Mouse (Mus musculus): Measurements from ENCODE around the gene Fam196b.

The Fam196b gene

DNA sequence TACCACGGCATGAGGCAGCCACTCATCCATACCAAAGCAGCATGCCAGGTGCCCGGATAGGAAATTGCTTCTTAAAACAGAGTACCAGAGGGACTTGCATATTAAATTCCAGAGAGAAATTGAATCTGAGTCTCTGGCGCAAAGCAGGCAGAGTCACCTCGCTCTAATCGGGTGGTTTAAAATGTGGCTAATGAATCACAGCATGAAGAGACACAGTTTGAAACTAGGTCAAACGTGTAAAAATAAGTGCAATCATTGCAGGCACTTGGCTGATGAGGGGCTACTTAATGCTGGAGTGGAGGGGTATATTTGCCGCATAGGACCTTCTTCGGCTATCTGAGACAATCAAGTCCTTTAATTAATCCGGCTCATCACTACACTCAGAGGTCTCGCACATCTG lies 1.6 kb downstream of the Fam196b start:
- CTCF ChIA-PET = no interaction called here
- POLR2A ChIA-PET = no interaction called here

DNA sequence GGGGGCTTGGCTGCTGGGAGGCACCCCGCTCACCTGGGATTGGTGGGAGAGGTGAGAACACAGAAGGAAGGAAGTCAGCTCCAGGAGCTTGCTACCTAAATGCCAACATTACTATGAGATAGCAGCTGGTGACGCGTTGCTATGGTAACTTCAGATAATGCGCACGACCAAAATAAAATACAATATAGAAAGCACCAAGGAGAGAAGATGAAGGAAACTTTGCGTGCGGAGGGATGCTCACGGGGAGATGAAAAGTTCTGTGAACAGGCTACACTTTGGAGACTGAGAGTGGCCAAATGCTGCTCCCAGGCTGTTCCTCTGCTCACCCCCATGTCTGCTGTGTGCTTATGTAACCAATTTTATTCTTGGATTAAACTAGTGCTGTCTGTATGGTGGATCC lies 2.4 kb downstream of the Fam196b start:
- CTCF ChIA-PET = interaction anchor here in 3 of 4 experiments (0.7 to 1.2 kb wide), 4 partner anchors 81 to 1576 kb away, joined by 3 to 11 read pairs (median 4); no protein-coding TSS in a partner anchor

DNA sequence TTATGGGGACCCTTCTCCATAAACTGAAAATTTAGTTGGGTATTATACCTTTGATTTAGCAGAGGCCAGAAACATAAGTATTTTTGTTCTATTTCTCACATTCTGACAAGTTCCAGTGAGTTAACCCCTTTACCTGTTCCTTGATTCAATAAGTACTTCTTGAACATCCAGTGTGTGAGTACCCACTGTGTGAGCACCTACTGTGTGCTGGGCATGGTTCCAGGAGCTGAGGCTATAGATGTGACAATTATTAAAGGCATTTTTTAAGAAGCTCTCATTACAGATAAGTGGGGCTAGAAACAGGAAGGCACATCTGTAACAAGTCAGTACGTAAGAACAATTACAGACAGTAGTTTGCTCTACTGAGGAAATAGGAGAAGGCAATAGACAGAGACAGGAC lies 4.7 kb downstream of the Fam196b start:
- POLR2A ChIA-PET = no interaction called here

More for the DNA sequence above, 2.4 kb downstream of the Fam196b start:
- POLR2A ChIA-PET = no interaction called here

DNA sequence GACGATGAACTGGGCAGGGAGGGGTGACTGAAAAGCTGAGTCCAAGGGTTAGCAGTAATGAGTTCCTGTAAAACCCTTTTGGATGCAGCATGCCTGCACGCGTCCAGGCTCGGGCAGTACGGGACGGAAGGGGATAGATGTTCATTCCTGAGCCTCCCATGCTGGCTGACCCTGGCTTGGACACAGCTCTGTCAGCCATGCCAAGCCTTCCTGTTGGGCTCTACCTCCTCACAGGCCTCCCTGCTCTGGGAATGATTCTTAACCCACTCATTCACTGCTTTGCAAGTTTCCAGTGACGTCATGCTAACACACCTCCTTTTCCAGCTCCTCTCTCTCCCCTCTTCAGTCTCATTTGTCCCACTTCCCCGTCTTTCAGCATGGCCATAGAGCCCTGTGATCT lies 9.0 kb downstream of the Fam196b start:
- ChIA-PET POLR2A (interaction anchor here in 2 of 4 experiments (1.1 to 1.6 kb wide), 2 partner anchors 9 kb away, joined by 3 to 10 read pairs; partner anchors contain the start of gene Fam196b (in 2 of the 2)), CTCF (interaction anchor here in 2 of 4 experiments (0.9 to 1.8 kb wide), 3 partner anchors 9 to 71 kb away, joined by 3 to 10 read pairs (median 3); partner anchors contain the start of gene Fam196b (in 2 of the 2))

More for the DNA sequence above, 4.7 kb downstream of the Fam196b start:
- CTCF ChIA-PET = interaction anchor here in 1 of 4 experiments (0.6 kb wide), 1 partner anchor 28 kb away, joined by 4 read pairs; no protein-coding TSS in a partner anchor

DNA sequence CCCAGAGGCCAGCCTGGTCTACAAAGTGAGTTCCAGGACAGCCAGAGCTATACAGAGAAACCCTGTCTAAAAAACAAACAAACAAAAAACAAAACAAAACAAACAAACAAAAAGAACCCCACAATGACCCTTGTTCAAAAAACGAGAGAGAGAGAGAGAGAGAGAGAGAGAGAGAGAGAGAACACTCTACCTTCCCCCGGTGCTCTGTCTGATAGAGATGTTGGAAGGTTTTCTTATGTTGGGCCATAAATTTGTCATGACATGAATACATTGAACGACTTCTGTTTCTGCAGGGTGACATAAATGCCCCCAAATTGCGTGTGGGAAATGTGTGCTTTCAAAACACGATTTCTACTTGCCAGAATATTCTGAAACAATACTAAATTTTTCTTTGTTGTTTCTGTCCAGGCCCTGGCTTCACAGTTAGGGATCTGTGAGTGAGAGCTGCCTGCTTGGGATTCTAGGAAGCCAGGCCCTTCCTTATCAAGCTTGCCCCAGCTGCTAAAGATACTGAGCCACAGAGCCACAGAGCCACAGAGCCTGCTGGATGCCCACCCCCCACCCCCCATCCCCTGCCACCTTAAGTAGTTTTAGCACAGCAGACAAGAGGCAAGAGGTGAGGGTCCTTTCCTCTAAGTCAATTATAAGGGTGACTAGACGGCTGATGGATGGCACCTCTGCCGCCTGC lies 17.9 kb downstream of the Fam196b start:
- POLR2A ChIA-PET = interaction anchor here in 1 of 4 experiments (0.7 kb wide), 1 partner anchor 827 kb away, joined by 3 read pairs; no protein-coding TSS in a partner anchor
- CTCF ChIA-PET = interaction anchor here in 1 of 4 experiments (0.6 kb wide), 1 partner anchor 1075 kb away, joined by 7 read pairs; no protein-coding TSS in a partner anchor

DNA sequence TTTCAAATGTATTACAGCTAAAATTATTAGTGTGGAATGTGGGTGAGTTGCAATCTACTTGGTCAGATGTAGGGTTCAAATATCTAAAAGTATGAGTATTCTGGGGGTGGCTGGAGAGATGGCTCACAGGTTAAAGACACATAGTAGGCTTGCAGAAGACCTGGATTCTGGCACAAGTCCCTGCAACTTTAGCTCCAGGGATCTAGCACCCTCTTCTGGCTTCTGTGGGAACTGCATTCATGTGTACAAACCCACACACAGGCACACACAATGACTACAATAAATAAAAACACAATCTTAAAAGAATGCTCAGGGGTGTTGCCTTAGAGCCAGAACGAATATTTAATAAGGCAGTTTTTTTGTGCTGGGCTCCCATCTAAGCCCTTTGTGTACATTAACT lies 23.3 kb downstream of the Fam196b start:
- ChIA-PET CTCF (interaction anchor here in 2 of 4 experiments (0.6 to 2.0 kb wide), 9 partner anchors 24 to 613 kb away, joined by 3 to 10 read pairs (median 4); partner anchors contain the start of gene Fam196b (in 1 of the 2)), POLR2A (no interaction called here)

DNA sequence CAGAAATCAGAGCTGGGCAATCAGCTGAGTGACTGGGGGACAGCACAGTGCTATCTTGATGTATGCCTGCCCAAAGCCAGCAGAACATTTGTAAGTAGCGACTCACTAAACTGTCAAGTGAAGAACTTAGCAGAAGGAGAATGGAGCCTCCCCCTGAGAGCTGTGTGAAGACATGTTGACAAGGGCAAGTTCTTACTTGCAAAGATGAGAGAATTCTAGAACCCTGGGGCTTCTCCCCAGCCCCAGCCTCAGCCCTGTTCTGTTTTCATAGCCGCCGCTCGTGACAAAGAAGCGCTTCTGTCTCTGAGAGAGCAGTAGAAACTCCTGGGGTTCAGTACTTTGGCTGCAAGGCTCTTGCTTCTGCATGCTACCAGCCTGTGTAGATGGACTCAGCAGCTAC lies 25.1 kb downstream of the Fam196b start:
- CTCF ChIA-PET = interaction anchor here in 1 of 4 experiments (1.0 kb wide), 1 partner anchor 111 kb away, joined by 3 read pairs; no protein-coding TSS in a partner anchor
- POLR2A ChIA-PET = interaction anchor here in 1 of 4 experiments (0.6 kb wide), 1 partner anchor 68 kb away, joined by 3 read pairs; no protein-coding TSS in a partner anchor

DNA sequence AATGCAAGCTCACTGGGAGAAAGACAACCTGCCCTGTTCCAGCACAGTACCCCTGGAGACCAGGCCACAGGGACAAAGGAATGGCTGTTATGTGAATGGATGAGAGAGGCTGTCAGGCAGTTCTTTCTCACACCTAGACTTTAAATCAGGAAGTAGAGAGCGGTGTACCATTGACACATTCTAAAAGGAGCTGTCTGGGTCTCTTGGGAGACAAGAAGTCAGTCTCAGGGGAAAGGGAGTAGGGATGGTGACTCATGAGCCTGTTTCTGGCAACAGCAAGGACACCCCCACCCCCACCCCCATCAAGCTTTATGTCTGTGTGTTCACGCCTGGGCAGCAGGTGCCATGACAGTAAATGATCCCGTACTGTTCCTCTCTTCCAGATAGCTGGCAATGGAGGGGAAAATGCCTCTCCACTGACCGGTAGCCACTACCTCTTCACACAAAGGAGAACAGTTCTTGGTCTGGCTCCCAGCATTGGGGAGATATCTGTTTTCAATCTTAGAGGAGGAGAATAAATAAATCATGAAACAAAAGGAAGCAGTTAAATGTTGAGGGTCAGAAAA lies 29.2 kb downstream of the Fam196b start:
- ChIA-PET CTCF (no interaction called here), POLR2A (no interaction called here)

DNA sequence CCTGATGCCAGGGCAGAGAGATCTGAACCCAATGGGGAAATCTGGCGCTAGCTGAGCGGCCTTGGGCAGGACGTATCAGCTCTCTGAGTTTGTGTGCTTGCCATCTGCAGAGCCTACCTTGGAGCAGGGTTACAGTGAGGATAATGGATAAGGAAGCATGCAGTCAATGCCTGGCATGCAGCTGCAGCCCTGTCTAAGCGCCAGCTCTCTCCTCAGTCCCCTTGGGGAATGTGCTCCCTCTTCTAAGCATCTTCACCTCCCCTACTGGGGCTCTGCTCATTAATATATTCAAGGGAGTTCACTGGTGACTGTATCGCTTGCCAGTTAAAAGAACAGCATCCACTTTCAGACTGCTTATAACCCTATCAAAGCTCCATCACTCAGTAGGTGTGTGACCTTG lies 29.7 kb downstream of the Fam196b start:
- CTCF ChIA-PET = no interaction called here
- POLR2A ChIA-PET = no interaction called here

DNA sequence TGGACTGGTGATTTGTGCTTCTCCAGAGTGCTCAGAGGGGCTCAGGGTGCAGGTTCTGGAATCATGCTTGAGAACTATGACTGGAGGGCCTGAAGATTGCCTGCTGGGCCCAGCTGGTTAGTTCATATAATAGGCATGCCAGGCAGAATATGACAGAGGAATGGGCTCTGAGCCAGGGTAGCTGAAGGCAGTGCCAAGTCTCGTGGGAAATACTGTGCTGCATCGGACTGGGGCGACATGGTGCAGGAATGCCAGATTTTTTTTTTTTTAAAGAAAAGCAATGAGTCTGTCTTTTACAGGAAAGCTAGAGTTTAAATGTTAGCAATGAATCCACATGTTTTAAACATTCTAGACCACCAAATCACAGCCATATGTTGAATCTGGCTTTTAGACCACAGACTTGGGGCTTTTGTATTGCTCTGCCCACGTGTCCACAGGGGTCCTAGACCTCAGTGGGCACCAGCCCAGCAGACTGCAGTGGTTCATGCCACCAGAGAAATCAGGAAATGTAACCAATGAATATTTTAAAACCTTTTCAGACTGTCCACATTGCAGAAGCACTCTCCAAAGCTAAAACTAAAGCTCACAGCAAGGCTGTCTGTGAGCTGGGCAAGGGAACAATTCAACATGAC lies 33.8 kb downstream of the Fam196b start:
- CTCF ChIA-PET = interaction anchor here in 1 of 4 experiments (0.7 kb wide), 1 partner anchor 33 kb away, joined by 3 read pairs; no protein-coding TSS in a partner anchor
- POLR2A ChIA-PET = no interaction called here

DNA sequence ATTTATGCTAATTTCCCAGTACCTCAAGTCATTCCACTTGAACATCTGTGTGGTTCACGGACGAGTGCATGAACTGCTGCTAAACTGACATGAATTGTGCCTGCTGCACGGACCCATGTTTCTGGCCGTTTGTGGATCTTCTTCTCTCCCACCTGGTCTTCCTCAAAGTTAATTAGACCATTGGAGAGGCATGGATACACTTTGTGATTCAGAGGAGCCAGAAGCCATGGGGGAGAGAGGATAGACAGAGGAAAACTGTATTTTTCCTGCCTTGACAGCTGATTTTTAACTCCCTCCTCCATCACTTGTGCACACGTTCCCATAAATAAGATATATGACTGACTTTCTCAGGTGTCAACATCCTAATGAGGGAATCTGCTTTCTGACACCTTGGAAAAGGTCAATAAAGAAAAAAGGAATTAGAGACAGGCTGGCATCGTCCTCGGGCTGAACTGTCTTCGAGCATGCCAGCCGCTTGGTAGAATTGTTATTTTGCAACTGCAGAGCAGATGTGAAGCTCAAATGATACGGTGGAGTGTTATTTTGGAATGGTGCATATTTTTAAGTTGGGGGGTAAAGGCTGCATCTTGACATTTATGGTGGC lies 34.9 kb downstream of the Fam196b start:
- ChIA-PET CTCF (no interaction called here), POLR2A (no interaction called here)

DNA sequence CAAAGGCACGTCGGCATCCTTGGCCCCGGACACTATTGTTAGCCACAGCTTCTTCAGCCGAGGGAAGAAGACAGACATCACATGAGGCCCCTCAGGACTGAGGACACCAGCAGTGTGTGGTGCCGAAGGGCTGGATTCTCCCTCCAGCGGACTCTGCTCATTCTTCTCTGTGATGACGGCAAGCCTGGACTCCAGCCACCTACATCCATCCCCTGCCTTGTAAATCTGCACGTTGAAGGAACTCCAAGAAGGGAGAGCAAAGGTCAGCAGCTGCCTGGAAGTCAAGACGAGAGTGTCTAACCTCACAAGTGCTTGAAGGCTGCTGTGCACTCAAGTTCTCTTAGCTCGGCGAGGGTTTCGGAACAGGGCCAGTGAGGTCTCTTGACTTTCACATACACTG lies 40.8 kb downstream of the Fam196b start:
- POLR2A ChIA-PET = interaction anchor here in 1 of 4 experiments (1.7 kb wide), 1 partner anchor 15 kb away, joined by 4 read pairs; no protein-coding TSS in a partner anchor
- CTCF ChIA-PET = no interaction called here

DNA sequence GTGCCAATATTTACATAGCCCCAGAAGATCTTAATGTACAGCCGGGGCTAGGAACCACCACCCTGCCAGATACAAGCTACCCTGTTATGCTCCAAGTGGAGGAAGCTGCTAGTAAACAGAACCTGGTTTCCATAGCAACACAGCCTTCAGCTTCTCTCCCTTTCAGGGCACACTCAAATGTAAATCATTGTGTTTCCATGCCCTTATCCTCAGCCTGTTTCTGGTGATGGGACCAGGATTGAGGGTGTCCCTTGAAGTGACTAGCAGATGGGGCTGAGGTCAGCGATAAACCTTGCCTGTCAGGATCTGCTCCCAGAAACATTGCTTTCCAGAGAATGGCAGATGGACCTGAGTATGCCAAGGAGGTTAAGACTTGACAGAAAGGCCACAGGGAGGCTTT lies 41.5 kb downstream of the Fam196b start:
- ChIA-PET POLR2A (interaction anchor here in 1 of 4 experiments (1.7 kb wide), 1 partner anchor 14 kb away, joined by 4 read pairs; no protein-coding TSS in a partner anchor), CTCF (interaction anchor here in 1 of 4 experiments (0.6 kb wide), 1 partner anchor 41 kb away, joined by 5 read pairs; the partner anchor contains the start of gene Fam196b)

DNA sequence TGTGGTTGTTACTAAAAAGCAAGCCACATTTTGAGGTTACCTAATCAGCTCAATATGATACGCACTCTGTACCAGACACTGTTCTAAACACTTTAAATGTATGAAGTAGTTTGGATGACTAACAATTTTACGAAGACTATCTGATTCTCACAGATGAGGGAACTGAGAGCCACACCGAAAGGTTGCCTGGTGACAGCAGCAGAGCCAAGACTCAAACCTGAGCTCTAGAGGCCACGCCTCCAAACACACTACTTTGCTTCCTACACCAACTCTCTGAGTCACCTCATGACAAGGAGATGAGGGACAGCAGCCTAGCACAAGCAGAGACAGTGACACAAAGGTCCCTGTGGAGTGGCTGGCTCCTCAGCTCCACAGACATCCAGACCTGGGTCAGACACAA lies 57.6 kb downstream of the Fam196b start:
- ChIA-PET CTCF (interaction anchor here in 2 of 4 experiments (0.5 kb wide), 2 partner anchors 58 to 427 kb away, joined by 4 to 8 read pairs; partner anchors contain the start of gene Fam196b (in 1 of the 2)), POLR2A (no interaction called here)

DNA sequence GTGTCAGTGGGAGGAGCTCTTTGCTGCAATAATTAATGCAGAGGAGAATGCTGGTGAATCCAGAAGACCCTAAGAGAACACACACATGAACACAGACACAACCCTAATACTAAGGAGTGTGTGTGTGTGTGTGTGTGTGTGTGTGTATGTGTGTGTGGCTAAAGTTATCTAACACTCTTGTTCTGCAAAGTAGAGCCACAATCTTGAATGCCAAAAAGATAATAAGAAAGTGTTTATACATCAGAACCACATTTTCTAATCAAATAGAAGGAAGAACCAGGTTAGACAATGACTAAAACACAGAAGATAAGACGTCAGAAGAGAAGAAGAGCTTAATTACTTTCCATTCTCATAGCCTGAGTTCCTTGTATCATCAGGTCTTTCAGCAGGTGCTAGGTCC lies 60.9 kb downstream of the Fam196b start:
- POLR2A ChIA-PET = interaction anchor here in 1 of 4 experiments (0.6 kb wide), 1 partner anchor 53 kb away, joined by 3 read pairs; no protein-coding TSS in a partner anchor
- CTCF ChIA-PET = no interaction called here

DNA sequence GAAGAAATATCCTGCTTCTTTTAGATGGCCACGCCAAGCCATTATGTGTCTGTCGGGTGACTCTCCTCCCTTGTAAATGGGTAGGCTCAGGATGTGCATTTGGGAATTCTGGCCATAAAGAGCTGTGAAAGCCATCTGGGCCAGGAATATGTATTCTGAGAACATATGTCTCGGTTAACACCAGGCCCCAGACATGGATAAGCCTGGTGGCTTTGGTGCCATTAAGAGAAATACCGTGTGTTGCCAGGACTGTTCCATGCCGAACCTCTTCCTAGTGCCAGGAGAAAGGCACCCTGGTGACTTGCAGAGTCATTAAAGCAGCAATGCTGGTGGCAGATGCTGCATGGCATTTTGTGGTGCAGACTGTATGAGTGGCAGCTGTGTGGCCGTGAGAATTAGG lies 63.0 kb downstream of the Fam196b start:
- POLR2A ChIA-PET = interaction anchor here in 1 of 4 experiments (0.9 kb wide), 1 partner anchor 63 kb away, joined by 3 read pairs; the partner anchor contains the start of gene Fam196b
- CTCF ChIA-PET = no interaction called here

DNA sequence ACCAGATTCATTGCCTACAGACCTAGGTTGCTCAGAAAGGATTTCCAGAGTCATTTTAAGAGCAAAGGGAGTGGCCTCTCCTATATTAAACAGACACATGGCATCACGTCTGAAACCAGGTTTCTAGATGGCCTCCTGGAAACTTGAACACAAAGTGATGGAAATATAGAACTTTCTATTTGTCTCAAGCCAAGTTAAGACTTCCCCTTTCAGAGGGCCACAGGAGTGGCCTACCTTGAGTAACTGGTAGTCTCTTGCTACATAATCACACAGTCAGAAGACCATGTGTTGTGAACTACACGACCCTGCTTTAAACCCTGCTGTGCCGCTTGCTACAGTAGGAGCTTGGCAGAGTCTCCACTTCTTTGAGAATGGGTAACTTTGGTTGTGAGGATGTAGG lies 68.9 kb downstream of the Fam196b start:
- ChIA-PET CTCF (no interaction called here), POLR2A (no interaction called here)

DNA sequence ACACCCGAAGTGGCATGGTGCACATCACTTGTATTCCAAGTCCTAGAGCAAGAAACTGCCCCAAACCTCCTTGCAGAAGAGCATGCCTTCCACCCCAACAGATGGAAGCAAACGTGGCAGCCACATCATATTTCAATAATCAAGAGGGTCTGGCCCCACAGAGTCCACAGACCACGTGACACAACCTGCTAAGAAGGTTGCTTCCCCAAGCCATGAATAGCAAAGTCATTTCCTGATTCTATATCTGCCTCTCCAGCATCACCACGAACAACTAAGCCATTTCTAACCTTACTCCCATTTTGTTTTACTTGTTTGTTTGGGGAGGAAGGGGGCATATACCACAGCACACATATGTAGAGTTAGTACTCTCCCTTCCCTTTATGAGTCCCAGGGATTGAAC lies 69.6 kb downstream of the Fam196b start:
- ChIA-PET CTCF (no interaction called here), POLR2A (no interaction called here)

DNA sequence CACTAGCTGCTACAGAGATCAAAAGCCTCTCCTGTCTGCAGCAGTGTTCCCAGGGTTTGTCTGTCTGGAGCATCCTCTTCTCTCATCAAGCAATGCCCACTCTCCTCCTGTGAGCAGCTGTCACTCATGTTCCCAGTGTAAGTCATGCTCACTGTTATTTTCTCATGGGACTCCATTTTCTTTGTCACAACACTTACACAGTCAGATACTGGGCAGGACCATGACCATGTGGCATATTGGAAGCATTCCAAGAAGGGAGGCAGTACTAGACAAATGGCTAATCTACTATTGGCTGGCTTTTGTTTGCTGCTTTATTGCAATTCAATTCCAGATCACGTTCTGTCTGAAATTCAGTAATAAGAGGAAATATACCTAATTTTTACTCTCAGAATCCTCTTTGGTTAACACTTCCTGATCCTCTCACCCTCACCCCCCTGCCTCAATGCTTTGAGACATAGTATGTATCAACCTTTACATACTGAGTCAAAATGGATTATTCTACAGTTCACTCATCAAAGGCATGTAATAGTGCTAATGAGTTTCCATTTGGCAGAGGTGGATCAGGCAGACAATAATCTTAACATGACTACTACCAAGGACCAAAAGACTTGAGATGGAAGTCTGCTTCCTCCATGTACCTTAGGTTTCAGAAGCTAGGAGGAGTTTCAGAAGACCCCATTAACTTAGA lies 70.5 kb downstream of the Fam196b start:
- CTCF ChIA-PET = no interaction called here

More for the DNA sequence above, 70.5 kb downstream of the Fam196b start:
- POLR2A ChIA-PET = interaction anchor here in 1 of 4 experiments (0.5 kb wide), 1 partner anchor 46 kb away, joined by 5 read pairs; no protein-coding TSS in a partner anchor

Measured in embryonic stem cell, embryonic (primary cell).